Mouse (Mus musculus) lung, embryonic 14.5 days (tissue): ENCODE data around the gene Avil. TPM values are rescaled to one million over a fixed set of nuclear protein-coding genes. Genes with fewer than 3 reads are reported as not detected.
A peak's percentile ranks its signal among the peaks of the same experiment; 100 is the strongest.

Experiments
- ATAC-seq: fragments of 200-750 bp; cut with Nextera tagmentation; 2 replicates; pipeline ENCODE4 v1.8.0; 2017; ENCODE audit warnings: mild to moderate bottlenecking, moderate TSS enrichment, moderate library complexity; ENCODE audit not compliant: insufficient read depth
- DNase-seq: peaks from one replicate; pipeline ENCODE4 v3.0.0-alpha.2; 2015
- H3K27ac ChIP-seq: fragments of 300-500 bp; sonication (generic); 2 replicates; pipeline ENCODE4 v1.5.1; 2014; ENCODE audit warnings: low read depth, mild to moderate bottlenecking, moderate library complexity
- H3K27me3 ChIP-seq: fragments of 300-500 bp; sonication (generic); 2 replicates; pipeline ENCODE4 v1.6.1; 2014; ENCODE audit warnings: low read length, control low read depth; ENCODE audit not compliant: insufficient read depth
- H3K36me3 ChIP-seq: fragments of 300-500 bp; sonication (generic); 2 replicates; pipeline ENCODE4 v1.6.1; 2014; ENCODE audit warnings: control low read depth; ENCODE audit not compliant: insufficient read depth
- H3K4me1 ChIP-seq: fragments of 300-500 bp; sonication (generic); 2 replicates; pipeline ENCODE4 v1.6.1; 2014; ENCODE audit warnings: antibody characterized with exemption, control low read depth; ENCODE audit not compliant: insufficient read depth
- H3K4me2 ChIP-seq: fragments of 300-500 bp; sonication (generic); 2 replicates; pipeline ENCODE4 v1.6.1; 2014; ENCODE audit warnings: mild to moderate bottlenecking
- H3K4me3 ChIP-seq: fragments of 300-500 bp; sonication (generic); 2 replicates; pipeline ENCODE4 v1.5.1; 2014; ENCODE audit warnings: low read depth, low read length
- H3K9ac ChIP-seq: fragments of 300-500 bp; sonication (generic); 2 replicates; pipeline ENCODE4 v1.6.1; 2014
- H3K9me3 ChIP-seq: fragments of 300-500 bp; sonication (generic); 2 replicates; pipeline ENCODE4 v1.6.1; 2016; ENCODE audit warnings: low read depth, low read length, control low read depth
- CTCF ChIP-seq: IDR thresholded peaks from 2 replicates; pipeline ENCODE4 v1.5.1; 2016; ENCODE audit warnings: antibody characterized with exemption, low read depth
- WGBS: fragments of 180-500 bp; shearing (Covaris S2); extraction: QIAGEN DNeasy Blood & Tissue Kit; methylation state at CpG from one replicate; pipeline ENCODE4 v1.1.7; 2014; 5-methylcytosine and 5-hydroxymethylcytosine counted together
- polyA plus RNA-seq: library from polyadenylated mRNA; unstranded; fragments of >200 nt; fragmentation: Nextera tagmentation; extraction: Ambion mirVana; gene quantifications from 2 replicates; pipeline ENCODE4 v1.2.1, GENCODE M21; 2014

Avil gene
- polyA plus RNA-seq, 1 experiment from 2014 or later, result 0.13 TPM

DNA sequence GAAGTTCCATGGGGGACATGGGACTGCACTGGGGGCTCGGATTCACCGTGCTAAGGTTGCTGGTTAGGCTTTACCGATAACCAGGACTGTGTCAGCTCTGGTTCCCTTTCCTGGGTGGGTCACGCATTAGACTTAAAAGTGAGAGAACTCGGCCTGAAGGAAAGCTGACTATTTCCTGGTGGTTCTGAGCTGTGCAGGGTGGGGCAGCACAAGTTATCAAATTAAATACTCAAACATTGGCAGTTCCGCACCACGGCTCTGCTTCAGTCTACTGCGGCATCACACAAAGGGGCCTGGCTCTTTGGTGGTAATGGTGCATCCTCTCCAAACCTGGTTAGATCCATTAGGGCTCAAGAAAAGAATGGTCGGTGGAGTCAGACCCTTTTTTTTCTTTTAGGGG, 788 bp downstream of the Avil start:
- 0 out of 2 replicates have a peak, but pooled peaks have one; percentile 6 for ATAC-seq
- TF ChIP-seq CTCF, result no peak
- H3K27ac ChIP-seq, result no peak overlapping the region

DNA sequence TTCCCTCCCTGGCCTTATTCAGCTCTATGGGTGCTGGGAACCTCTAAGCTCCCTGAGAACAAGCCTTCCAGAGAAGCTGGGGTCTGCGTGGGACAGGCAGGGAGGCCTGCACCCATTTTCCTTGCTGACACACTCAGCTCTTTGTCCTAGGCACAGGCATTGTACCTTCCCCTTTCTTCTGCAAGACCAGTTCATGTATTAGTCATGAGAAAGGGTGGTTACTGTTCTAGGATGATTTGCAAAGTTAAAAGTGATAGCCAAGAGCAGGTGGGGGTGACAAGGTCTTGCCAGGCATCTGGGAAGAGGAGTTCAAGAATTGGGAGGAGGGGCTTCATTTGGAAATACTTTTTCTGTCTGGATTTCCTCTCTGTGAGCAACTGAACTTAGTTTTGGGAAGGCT, 1.5 kb downstream of the Avil start:
- TF ChIP-seq CTCF, result no peak
- Histone ChIP-seq H3K9ac (no peak overlapping the region), H3K27me3 (no peaks in the 10 kb centered on the region), H3K4me1 (no peaks in the 10 kb centered on the region), H3K9me3 (no peaks in the 10 kb centered on the region), H3K36me3 (peaks cover 37% of the 10 kb centered on the region), H3K27ac (no peak overlapping the region), H3K4me3 (no peak overlapping the region), H3K4me2 (no peak overlapping the region)
- ATAC-seq, result no peak
- 75% methylated on average over 1 of the region's 1 CpGs for WGBS
- DNase-seq, result no peak

More for the DNA sequence above, 788 bp downstream of the Avil start:
- DNase-seq, result no peak
- 79% methylated on average over 9 of the region's 9 CpGs for WGBS
- H3K27me3 ChIP-seq, result no peaks in the 10 kb centered on the region
- no peak overlapping the region for H3K4me2 ChIP-seq
- H3K9ac ChIP-seq, result no peak overlapping the region
- peaks cover 37% of the 10 kb centered on the region for H3K36me3 ChIP-seq
- H3K4me3 ChIP-seq, result no peak overlapping the region
- H3K9me3 ChIP-seq, result no peaks in the 10 kb centered on the region
- H3K4me1 ChIP-seq, result no peaks in the 10 kb centered on the region

- DNase-seq (no peak), ATAC-seq (no peak)
- Histone ChIP-seq H3K4me3 (no peak overlapping the region), H3K36me3 (peaks cover 30% of the 10 kb centered on the region), H3K9me3 (no peaks in the 10 kb centered on the region), H3K4me2 (no peak overlapping the region), H3K4me1 (no peaks in the 10 kb centered on the region), H3K27me3 (no peaks in the 10 kb centered on the region), H3K9ac (no peak overlapping the region), H3K27ac (no peak overlapping the region)
- whole genome bisulfite sequencing, result 79% methylated on average over 5 of the region's 5 CpGs
- no peak for TF ChIP-seq CTCF
Observed at GRCm38 (mm10) chr10:127002765-127003164, 2.3 kb downstream of the Avil start.

DNA sequence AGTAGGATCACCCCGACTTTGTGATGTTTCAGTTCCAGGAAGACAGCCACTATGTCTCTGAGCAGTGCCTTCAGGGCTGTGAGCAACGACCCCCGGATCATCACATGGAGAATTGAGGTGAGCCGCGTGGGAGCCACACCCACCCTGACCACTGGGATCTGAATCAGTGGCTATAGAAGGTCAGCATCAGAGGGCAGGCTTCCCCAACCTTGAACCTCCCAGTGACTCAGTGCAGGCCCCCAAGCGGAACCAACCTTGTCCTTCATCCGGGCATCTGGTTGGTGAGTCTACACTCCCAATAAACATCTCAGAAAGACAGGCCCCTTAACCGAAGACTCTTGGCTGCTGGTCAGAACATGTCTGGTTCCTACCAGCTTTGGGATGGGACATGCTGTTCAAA, 2.8 kb downstream of the Avil start:
- no peak overlapping the region for H3K4me3 ChIP-seq

DNA sequence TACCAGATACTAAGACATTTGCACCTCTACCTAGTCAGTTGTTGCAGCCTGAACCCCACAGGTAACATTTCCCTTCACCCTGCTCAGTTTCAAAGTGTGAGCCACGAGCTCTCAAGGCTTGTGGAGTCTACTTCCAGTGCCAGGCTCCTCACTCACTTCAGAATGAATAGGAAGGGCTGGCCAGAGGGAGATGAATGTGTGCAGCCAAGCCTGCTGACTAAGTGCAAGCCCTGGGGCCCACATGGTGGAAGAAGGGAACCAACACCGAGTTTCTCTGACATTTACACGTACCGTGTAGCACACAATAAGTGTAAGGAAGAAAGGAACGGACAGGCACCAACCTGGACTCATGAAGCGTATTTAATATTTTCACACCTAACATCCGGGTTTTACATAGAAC, 3.3 kb downstream of the Avil start:
- no peak overlapping the region for H3K27ac ChIP-seq
- DNase-seq, result no peak
- no peak for TF ChIP-seq CTCF
- no peaks in the 10 kb centered on the region for H3K27me3 ChIP-seq
- WGBS, result 77% methylated on average over 7 of the region's 7 CpGs
- no peak overlapping the region for H3K4me3 ChIP-seq
- H3K9ac ChIP-seq, result no peak overlapping the region
- H3K4me1 ChIP-seq, result no peaks in the 10 kb centered on the region
- H3K4me2 ChIP-seq, result no peak overlapping the region
- H3K9me3 ChIP-seq, result no peaks in the 10 kb centered on the region
- H3K36me3 ChIP-seq, result peaks cover 20% of the 10 kb centered on the region
- no peak for ATAC-seq

More for the DNA sequence above, 2.8 kb downstream of the Avil start:
- H3K4me2 ChIP-seq, result no peak overlapping the region
- no peak overlapping the region for H3K27ac ChIP-seq
- no peaks in the 10 kb centered on the region for H3K4me1 ChIP-seq
- H3K9me3 ChIP-seq, result no peaks in the 10 kb centered on the region
- no peaks in the 10 kb centered on the region for H3K27me3 ChIP-seq
- TF ChIP-seq CTCF, result no peak
- ATAC-seq (no peak), DNase-seq (no peak)
- peaks cover 24% of the 10 kb centered on the region for H3K36me3 ChIP-seq
- WGBS, result 84% methylated on average over 8 of the region's 8 CpGs
- no peak overlapping the region for H3K9ac ChIP-seq

- DNase-seq (peak; percentile 43), ATAC-seq (peak; percentile 65; the same call in 1 of the 2 replicates)
- no peaks in the 10 kb centered on the region for H3K4me1 ChIP-seq
- 51% methylated on average over 5 of the region's 5 CpGs for WGBS
- H3K4me2 ChIP-seq, result no peak overlapping the region
- peak; percentile 60 for TF ChIP-seq CTCF
- H3K36me3 ChIP-seq, result no peaks in the 10 kb centered on the region
- H3K27me3 ChIP-seq, result no peaks in the 10 kb centered on the region
- no peak overlapping the region for H3K4me3 ChIP-seq
- H3K27ac ChIP-seq, result no peak overlapping the region
- no peak overlapping the region for H3K9ac ChIP-seq
- H3K9me3 ChIP-seq, result no peaks in the 10 kb centered on the region
Observed at GRCm38 (mm10) chr10:127016488-127016887, 16.0 kb downstream of the Avil start.

DNA sequence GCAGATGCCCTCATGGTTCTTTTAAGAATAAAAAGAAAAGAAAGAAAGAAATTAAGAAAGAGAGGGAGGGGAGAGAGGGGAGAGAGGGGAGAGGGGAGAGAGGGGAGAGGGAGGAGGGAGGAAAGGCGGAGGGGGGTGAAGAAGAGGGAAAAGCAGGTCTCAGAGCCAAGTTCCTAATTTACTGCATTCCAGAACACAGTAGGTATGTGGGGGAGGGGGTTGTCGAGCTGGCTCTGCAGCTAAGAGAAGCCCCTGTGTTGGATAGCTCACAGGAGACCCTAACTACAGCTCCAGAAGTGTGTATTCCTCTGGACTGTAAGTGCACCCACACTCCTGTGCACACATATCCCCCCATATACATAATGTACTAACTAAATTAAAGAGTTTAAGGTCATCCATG, 16.6 kb downstream of the Avil start:
- TF ChIP-seq CTCF, result no peak
- H3K9ac ChIP-seq, result no peak overlapping the region
- no peak overlapping the region for H3K4me3 ChIP-seq
- ATAC-seq (no peak), DNase-seq (no peak)
- H3K4me1 ChIP-seq, result no peaks in the 10 kb centered on the region
- H3K9me3 ChIP-seq, result no peaks in the 10 kb centered on the region
- H3K36me3 ChIP-seq, result peaks cover 4% of the 10 kb centered on the region; the same call in 1 of the 2 replicates
- H3K27me3 ChIP-seq, result no peaks in the 10 kb centered on the region
- no peak overlapping the region for H3K4me2 ChIP-seq
- WGBS, result 9% methylated on average over 2 of the region's 2 CpGs
- H3K27ac ChIP-seq, result no peak overlapping the region

GRCm38 (mm10) chr10:127018422-127018821, 17.9 kb downstream of the Avil start:
- no peak for TF ChIP-seq CTCF
- 70% methylated on average over 16 of the region's 16 CpGs for WGBS
- Histone ChIP-seq H3K4me1 (no peaks in the 10 kb centered on the region), H3K4me3 (no peak overlapping the region), H3K9me3 (no peaks in the 10 kb centered on the region), H3K36me3 (peaks cover 17% of the 10 kb centered on the region), H3K9ac (no peak overlapping the region), H3K27me3 (no peaks in the 10 kb centered on the region), H3K27ac (no peak overlapping the region), H3K4me2 (no peak overlapping the region)
- DNase-seq, result no peak
- no peak for ATAC-seq
